Mouse (Mus musculus) ES-Bruce4 (cell line): Measurements from ENCODE around the gene Sugct.

ENCODE experiments used
- CTCF ChIP-seq: IDR thresholded peaks from one replicate; pipeline ENCODE4 v1.8.1; 2011; ENCODE audit warnings: low read depth, low read length
- POLR2A ChIP-seq: IDR thresholded peaks from one replicate; pipeline ENCODE4 v1.8.1; 2011; ENCODE audit warnings: low read length; ENCODE audit not compliant: insufficient read depth

DNA sequence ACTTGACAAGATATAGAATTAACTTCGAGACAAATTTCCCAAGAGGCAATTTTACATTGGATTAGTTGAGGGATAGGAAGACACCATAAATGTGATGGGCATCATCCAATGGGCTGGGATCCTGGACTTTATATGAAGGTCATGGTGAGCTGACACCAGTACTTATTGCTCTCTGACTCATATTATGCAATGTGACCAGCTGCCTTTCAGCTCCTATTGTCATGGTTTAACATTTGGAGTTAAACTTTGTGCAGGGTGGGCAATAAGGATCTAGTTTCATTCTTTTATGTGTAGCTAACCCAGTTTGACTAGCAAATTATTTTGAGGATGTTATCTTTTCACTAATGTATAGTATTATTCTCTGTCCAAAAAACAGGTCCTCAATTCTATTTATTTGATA is 854.4 kb downstream of the Sugct start:
- no peak for TF ChIP-seq CTCF
- TF ChIP-seq POLR2A = no peak
